Mouse (Mus musculus) CH12.LX (cell line): ENCODE measurements at regions not wholly inside any gene's neighbourhood (a gene's known extent, or its start where the extent isn't known, plus 50 kb on each side); places are given as distances from the start of the nearest gene placed in this dataset.

Source experiments
- DNase-seq: peaks from one replicate; pipeline ENCODE4 v3.0.0-alpha.2; 2013; ENCODE audit errors: extremely low read depth
- H3K27ac ChIP-seq: 2 replicates; pipeline ENCODE4 v1.5.1; 2012; ENCODE audit warnings: low read depth, mild to moderate bottlenecking, control low read depth, moderate library complexity; ENCODE audit not compliant: insufficient read depth
- H3K27me3 ChIP-seq: replicated peaks from 2 replicates; pipeline ENCODE3; 2012; ENCODE audit warnings: inconsistent platforms
- H3K36me3 ChIP-seq, 2 experiments: replicated peaks in 1 of 2; 2 replicates each; pipeline versions ENCODE3 to v1.6.1; 2012; ENCODE audit warnings: inconsistent platforms in 1 of 2, low read length in 1 of 2, mild to moderate bottlenecking in 1 of 2, mixed read lengths in 1 of 2, moderate library complexity in 1 of 2; ENCODE audit not compliant: control insufficient read depth in 1 of 2, insufficient read depth in 1 of 2
- H3K4me1 ChIP-seq, 2 experiments: 2 replicates each; pipeline ENCODE4 v1.6.1; 2012; ENCODE audit warnings: inconsistent platforms in 1 of 2, moderate library complexity in 1 of 2; ENCODE audit not compliant: insufficient read depth in 2 of 2, control insufficient read depth in 1 of 2
- H3K4me2 ChIP-seq: 2 replicates; pipeline ENCODE4 v1.6.1; 2012; ENCODE audit warnings: low read depth, mild to moderate bottlenecking, control low read depth; ENCODE audit not compliant: poor library complexity, insufficient read depth, severe bottlenecking
- H3K4me3 ChIP-seq, 3 experiments: fragments of 150-350 bp in 1 of 3; sonication (generic) in 1 of 3; replicated peaks in 1 of 3; 2 replicates each; pipeline versions ENCODE3 to v1.5.1; 2011 to 2012; ENCODE audit warnings: low read depth in 2 of 3, low read length in 2 of 3, mild to moderate bottlenecking in 2 of 3, moderate library complexity in 2 of 3, control low read depth in 1 of 3, improper control_type of control experiment in 1 of 3, inconsistent platforms in 1 of 3, mixed read lengths in 1 of 3; ENCODE audit not compliant: poor library complexity in 1 of 3
- H3K79me2 ChIP-seq: replicated peaks from 2 replicates; pipeline ENCODE4 v1.6.1; 2012; ENCODE audit warnings: mild to moderate bottlenecking, moderate library complexity; ENCODE audit not compliant: control insufficient read depth, poor library complexity, insufficient read depth, severe bottlenecking; ENCODE audit errors: extremely low read depth
- H3K9ac ChIP-seq: 2 replicates; pipeline ENCODE4 v1.6.1; 2012; ENCODE audit warnings: low read depth, mild to moderate bottlenecking, control low read depth, moderate library complexity; ENCODE audit not compliant: insufficient read depth
- H3K9me3 ChIP-seq: replicated peaks from 2 replicates; pipeline ENCODE3; 2012; ENCODE audit warnings: low read length, inconsistent platforms, mixed read lengths
- BHLHE40 ChIP-seq: IDR thresholded peaks from 2 replicates; pipeline ENCODE4 v1.6.1; 2011; ENCODE audit warnings: mild to moderate bottlenecking, low read depth, low read length, improper control_type of control experiment
- CHD2 ChIP-seq: IDR thresholded peaks from 2 replicates; pipeline ENCODE4 v1.6.1; 2011; ENCODE audit warnings: low read length, improper control_type of control experiment
- CTCF ChIP-seq, 2 experiments: IDR thresholded peaks in 1 of 2; conservative IDR thresholded peaks in 1 of 2; 2 replicates each; pipeline ENCODE4 v1.5.1; 2011 to 2012; ENCODE audit warnings: low read depth in 2 of 2, low read length in 2 of 2, improper control_type of control experiment in 1 of 2, inconsistent platforms in 1 of 2, mild to moderate bottlenecking in 1 of 2, moderate library complexity in 1 of 2
- E2F4 ChIP-seq: IDR thresholded peaks from 2 replicates; pipeline ENCODE4 v1.6.1; 2011; ENCODE audit warnings: low read depth, low read length, improper control_type of control experiment; ENCODE audit not compliant: insufficient replicate concordance
- EP300 ChIP-seq: IDR thresholded peaks from 2 replicates; pipeline ENCODE4 v1.6.1; 2011; ENCODE audit warnings: low read length, improper control_type of control experiment
- GABPA ChIP-seq: IDR thresholded peaks from 2 replicates; pipeline ENCODE4 v1.6.1; 2012; ENCODE audit warnings: low read depth, low read length, improper control_type of control experiment, inconsistent platforms; ENCODE audit not compliant: insufficient replicate concordance
- HCFC1 ChIP-seq: IDR thresholded peaks from 2 replicates; pipeline ENCODE4 v1.6.1; 2012; ENCODE audit warnings: low read depth, mild to moderate bottlenecking, inconsistent platforms, low read length, improper control_type of control experiment
- JUN ChIP-seq: IDR thresholded peaks from 2 replicates; pipeline ENCODE4 v1.6.1; 2011; ENCODE audit warnings: low read depth, mild to moderate bottlenecking, low read length, improper control_type of control experiment, moderate library complexity; ENCODE audit not compliant: insufficient read depth
- JUND ChIP-seq: conservative IDR thresholded peaks from 2 replicates; pipeline ENCODE4 v1.6.1; 2011; ENCODE audit warnings: low read depth, low read length, improper control_type of control experiment
- MAFK ChIP-seq: IDR thresholded peaks from 2 replicates; pipeline ENCODE4 v1.6.1; 2011; ENCODE audit warnings: low read length, improper control_type of control experiment; ENCODE audit not compliant: insufficient replicate concordance
- MAX ChIP-seq: IDR thresholded peaks from 2 replicates; pipeline ENCODE4 v1.6.1; 2011; ENCODE audit warnings: low read length, improper control_type of control experiment
- MAZ ChIP-seq: IDR thresholded peaks from 2 replicates; pipeline ENCODE4 v1.6.1; 2012; ENCODE audit warnings: low read depth, mild to moderate bottlenecking, inconsistent platforms, low read length, improper control_type of control experiment, moderate library complexity
- NELFE ChIP-seq: IDR thresholded peaks from 2 replicates; pipeline ENCODE4 v1.6.1; 2011; ENCODE audit warnings: low read depth, low read length, improper control_type of control experiment
- NRF1 ChIP-seq: IDR thresholded peaks from 2 replicates; pipeline ENCODE4 v1.6.1; 2014; ENCODE audit warnings: low read depth, mild to moderate bottlenecking, inconsistent platforms, low read length, improper control_type of control experiment, moderate library complexity
- RAD21 ChIP-seq: IDR thresholded peaks from 2 replicates; pipeline ENCODE4 v1.6.1; 2011; ENCODE audit warnings: low read depth, mild to moderate bottlenecking, low read length, improper control_type of control experiment, moderate library complexity
- UBTF ChIP-seq: IDR thresholded peaks from 2 replicates; pipeline ENCODE4 v1.6.1; 2012; ENCODE audit warnings: low read depth, mild to moderate bottlenecking, inconsistent platforms, low read length, improper control_type of control experiment, moderate library complexity
- ZC3H11A ChIP-seq: IDR thresholded peaks from 2 replicates; pipeline ENCODE4 v1.6.1; 2012; ENCODE audit warnings: low read depth, mild to moderate bottlenecking, inconsistent platforms, low read length, improper control_type of control experiment
- ZKSCAN1 ChIP-seq: IDR thresholded peaks from 2 replicates; pipeline ENCODE4 v1.6.1; 2012; ENCODE audit warnings: low read depth, inconsistent platforms, low read length, improper control_type of control experiment, borderline replicate concordance
- dilution Hi-C: fragments of 300-500 bp; cut with MboI; formaldehyde crosslinking; loops from 2 replicates; pipeline ENCODE4 v1.14.3; 2020; ENCODE audit warnings: low sequenced_read_pairs; ENCODE audit not compliant: extremely low pct_unique_long_range_greater_than_20kb, extremely low pct_ligation_motif_present
- in situ Hi-C: fragments of 300-500 bp; cut with MboI; formaldehyde crosslinking; loops from 3 replicates; pipeline ENCODE4 v1.14.3; 2019; ENCODE audit warnings: low sequenced_read_pairs, low pct_ligation_motif_present, low pct_unique_long_range_greater_than_20kb, mixed read lengths

GRCm38 (mm10) chr11:112590214-112590613, 191.8 kb upstream of the Sox9 start:
- in situ Hi-C loops (no loop called here), dilution Hi-C loops (no loop called here)
- H3K36me3 ChIP-seq, result no peaks in the 10 kb centered on the region
- no peak overlapping the region for H3K4me2 ChIP-seq
- H3K79me2 ChIP-seq, result no peaks in the 10 kb centered on the region
- TF ChIP-seq GABPA, result no peak
- TF ChIP-seq BHLHE40, result no peak
- no peak for TF ChIP-seq NRF1
- TF ChIP-seq NELFE, result no peak
- no peak for TF ChIP-seq CTCF (conservative IDR thresholded peaks at IDR 0.05 in 1 of 2, IDR thresholded peaks at IDR 0.05 in 1 of 2; ENCODE audit: low read depth in 2 of 2, low read length in 2 of 2)
- no peak for TF ChIP-seq MAX
- no peak for TF ChIP-seq RAD21
- no peak overlapping the region for H3K9ac ChIP-seq
- peaks cover 73% of the 10 kb centered on the region for H3K9me3 ChIP-seq
- H3K4me3 ChIP-seq, result no peak overlapping the region
- no peak overlapping the region for H3K27ac ChIP-seq
- H3K27me3 ChIP-seq, result no peaks in the 10 kb centered on the region
- DNase-seq, result no peak
- no peaks in the 10 kb centered on the region for H3K4me1 ChIP-seq

- no peak for DNase-seq
- Histone ChIP-seq H3K9me3 (peaks cover 62% of the 10 kb centered on the region), H3K9ac (no peak overlapping the region), H3K4me1 (no peaks in the 10 kb centered on the region), H3K4me3 (no peak overlapping the region), H3K79me2 (no peaks in the 10 kb centered on the region), H3K27me3 (no peaks in the 10 kb centered on the region), H3K4me2 (no peak overlapping the region), H3K27ac (no peak overlapping the region), H3K36me3 (no peaks in the 10 kb centered on the region)
- dilution Hi-C loops (no loop called here), in situ Hi-C loops (no loop called here)
- TF ChIP-seq JUND (no peak), MAFK (no peak), HCFC1 (no peak), UBTF (no peak), NELFE (no peak), MAX (no peak), ZC3H11A (no peak), JUN (no peak), E2F4 (no peak), ZKSCAN1 (no peak), CHD2 (no peak), MAZ (no peak), EP300 (no peak)
These were observed 189.5 kb upstream of the Sox9 start for GRCm38 (mm10) chr11:112592411-112593020.
